Mouse (Mus musculus) midbrain, embryonic 13.5 days (tissue): ENCODE results near the gene Kif14. TPM values are rescaled to one million over a fixed set of nuclear protein-coding genes. Genes with fewer than 3 reads are reported as not detected.
"Not testable (repeated sequence)": the region's sequence is repeated elsewhere in the genome, so short reads cannot be mapped to it uniquely, and the experiment has no call there.

Experiments
- ATAC-seq: fragments of 200-750 bp; cut with Nextera tagmentation; 2 replicates; pipeline ENCODE4 v1.8.0; 2017; ENCODE audit warnings: mild to moderate bottlenecking, moderate TSS enrichment, moderate library complexity
- H3K27ac ChIP-seq: fragments of 300-500 bp; sonication (generic); 2 replicates; pipeline ENCODE4 v1.5.1; 2015; ENCODE audit warnings: inconsistent platforms, mild to moderate bottlenecking, moderate library complexity
- H3K27me3 ChIP-seq: fragments of 300-500 bp; sonication (generic); 2 replicates; pipeline ENCODE4 v1.6.1; 2015; ENCODE audit warnings: mild to moderate bottlenecking, inconsistent platforms
- H3K36me3 ChIP-seq: fragments of 300-500 bp; sonication (generic); 2 replicates; pipeline ENCODE4 v1.6.1; 2015; ENCODE audit warnings: mild to moderate bottlenecking, inconsistent platforms
- H3K4me1 ChIP-seq: fragments of 300-500 bp; sonication (generic); replicated peaks from 2 replicates; pipeline ENCODE4 v1.6.1; 2015; ENCODE audit warnings: inconsistent platforms
- H3K4me2 ChIP-seq: fragments of 300-500 bp; sonication (generic); replicated peaks from 2 replicates; pipeline ENCODE4 v1.6.1; 2015; ENCODE audit warnings: moderate library complexity, mild to moderate bottlenecking, inconsistent platforms
- H3K4me3 ChIP-seq: fragments of 300-500 bp; sonication (generic); replicated peaks from 2 replicates; pipeline ENCODE4 v1.5.1; 2015; ENCODE audit warnings: mild to moderate bottlenecking, inconsistent platforms
- H3K9ac ChIP-seq: fragments of 300-500 bp; sonication (generic); replicated peaks from 2 replicates; pipeline ENCODE4 v1.6.1; 2015; ENCODE audit warnings: mild to moderate bottlenecking, inconsistent platforms
- H3K9me3 ChIP-seq: fragments of 300-500 bp; sonication (generic); 2 replicates; pipeline ENCODE4 v1.6.1; 2016; ENCODE audit warnings: mild to moderate bottlenecking, inconsistent platforms
- WGBS: fragments of 180-500 bp; shearing (Covaris S2); methylation state at CpG from one replicate; pipeline ENCODE4 v1.1.7; 2015; 5-methylcytosine and 5-hydroxymethylcytosine counted together
- polyA plus RNA-seq: library from polyadenylated mRNA; unstranded; fragments of >200 nt; fragmentation: Nextera tagmentation; extraction: Ambion mirVana; gene quantifications from 2 replicates; pipeline ENCODE4 v1.2.1, GENCODE M21; 2015

Gene Kif14
- polyA plus RNA-seq, 1 experiment from 2014 or later, result 1.9 TPM

- Histone ChIP-seq H3K4me2 (no peak overlapping the region), H3K36me3 (no peaks in the 10 kb centered on the region), H3K9ac (no peak overlapping the region), H3K27ac (no peak overlapping the region), H3K27me3 (no peaks in the 10 kb centered on the region), H3K4me3 (no peak overlapping the region), H3K4me1 (peaks cover 11% of the 10 kb centered on the region), H3K9me3 (no peaks in the 10 kb centered on the region)
- 81% methylated on average over 12 of the region's 12 CpGs for WGBS
- ATAC-seq, result no peak
These were observed 75.7 kb downstream of the Kif14 start for GRCm38 (mm10) chr1:136541618-136542376.

GRCm38 (mm10) chr1:136543920-136544319, 77.8 kb downstream of the Kif14 start:
- Histone ChIP-seq H3K27me3 (no peaks in the 10 kb centered on the region), H3K9me3 (no peaks in the 10 kb centered on the region), H3K4me2 (no peak overlapping the region), H3K4me3 (no peak overlapping the region), H3K36me3 (no peaks in the 10 kb centered on the region), H3K4me1 (peaks cover 11% of the 10 kb centered on the region), H3K27ac (no peak overlapping the region), H3K9ac (no peak overlapping the region)
- 32% methylated on average over 7 of the region's 7 CpGs for WGBS
- ATAC-seq, result no peak

GRCm38 (mm10) chr1:136547068-136547467, 80.9 kb downstream of the Kif14 start:
- Histone ChIP-seq H3K4me2 (no peak overlapping the region), H3K27me3 (no peaks in the 10 kb centered on the region), H3K9ac (no peak overlapping the region), H3K36me3 (no peaks in the 10 kb centered on the region), H3K4me1 (no peaks in the 10 kb centered on the region), H3K4me3 (no peak overlapping the region), H3K27ac (no peak overlapping the region), H3K9me3 (no peaks in the 10 kb centered on the region)
- 94% methylated on average over 2 of the region's 2 CpGs for WGBS
- no peak for ATAC-seq

- H3K27ac ChIP-seq, result no peak overlapping the region
- peak; percentile 65; the same call in 1 of the 2 replicates for ATAC-seq
- no peak overlapping the region for H3K9ac ChIP-seq
- H3K4me3 ChIP-seq, result no peak overlapping the region
- no peak overlapping the region for H3K4me2 ChIP-seq
- H3K27me3 ChIP-seq, result no peaks in the 10 kb centered on the region
- no peaks in the 10 kb centered on the region for H3K36me3 ChIP-seq
- 87% methylated on average over 6 of the region's 6 CpGs for WGBS
- H3K9me3 ChIP-seq, result no peaks in the 10 kb centered on the region
- no peaks in the 10 kb centered on the region for H3K4me1 ChIP-seq
These were observed 84.1 kb downstream of the Kif14 start for GRCm38 (mm10) chr1:136550285-136550684.

- H3K4me2 ChIP-seq, result no peak overlapping the region
- no peaks in the 10 kb centered on the region for H3K36me3 ChIP-seq
- 0 out of 2 replicates have a peak overlapping the region, but pooled peaks have one; percentile 6 for H3K27ac ChIP-seq
- no peaks in the 10 kb centered on the region for H3K4me1 ChIP-seq
- no peak overlapping the region for H3K9ac ChIP-seq
- WGBS, result 29% methylated on average over 16 of the region's 16 CpGs
- no peaks in the 10 kb centered on the region for H3K9me3 ChIP-seq
- no peak overlapping the region for H3K4me3 ChIP-seq
- peak; percentile 74 for ATAC-seq
- H3K27me3 ChIP-seq, result no peaks in the 10 kb centered on the region
These were observed 84.9 kb downstream of the Kif14 start for GRCm38 (mm10) chr1:136550851-136551540.

GRCm38 (mm10) chr1:136554686-136555085, 88.5 kb downstream of the Kif14 start:
- H3K4me1 ChIP-seq, result no peaks in the 10 kb centered on the region
- WGBS, result 84% methylated on average over 3 of the region's 3 CpGs
- no peaks in the 10 kb centered on the region for H3K36me3 ChIP-seq
- H3K4me3 ChIP-seq, result no peak overlapping the region
- no peak overlapping the region for H3K9ac ChIP-seq
- no peak overlapping the region for H3K4me2 ChIP-seq
- ATAC-seq, result no peak
- H3K9me3 ChIP-seq, result no peaks in the 10 kb centered on the region
- H3K27me3 ChIP-seq, result no peaks in the 10 kb centered on the region
- H3K27ac ChIP-seq, result no peak overlapping the region

- Histone ChIP-seq H3K27me3 (no peaks in the 10 kb centered on the region), H3K4me3 (no peak overlapping the region), H3K27ac (no peak overlapping the region), H3K4me1 (no peaks in the 10 kb centered on the region), H3K36me3 (no peaks in the 10 kb centered on the region), H3K9me3 (no peaks in the 10 kb centered on the region), H3K4me2 (no peak overlapping the region), H3K9ac (no peak overlapping the region)
- no peak for ATAC-seq
- WGBS, result 55% methylated on average over 7 of the region's 7 CpGs
These were observed 89.7 kb downstream of the Kif14 start for GRCm38 (mm10) chr1:136555892-136556291.

- not testable (repeated sequence) for ATAC-seq, H3K4me2 ChIP-seq, H3K27ac ChIP-seq, H3K4me3 ChIP-seq, H3K27me3 ChIP-seq, H3K9ac ChIP-seq, H3K36me3 ChIP-seq, H3K4me1 ChIP-seq, H3K9me3 ChIP-seq
- WGBS, result 93% methylated on average over 2 of the region's 2 CpGs
These were observed 90.5 kb downstream of the Kif14 start for GRCm38 (mm10) chr1:136556643-136557042.

- WGBS, result 91% methylated on average over 12 of the region's 12 CpGs
- no peak overlapping the region for H3K4me2 ChIP-seq
- no peaks in the 10 kb centered on the region for H3K4me1 ChIP-seq
- no peaks in the 10 kb centered on the region for H3K9me3 ChIP-seq
- no peak overlapping the region for H3K9ac ChIP-seq
- no peaks in the 10 kb centered on the region for H3K27me3 ChIP-seq
- H3K4me3 ChIP-seq, result no peak overlapping the region
- ATAC-seq, result no peak
- no peak overlapping the region for H3K27ac ChIP-seq
- no peaks in the 10 kb centered on the region for H3K36me3 ChIP-seq
These were observed 91.3 kb downstream of the Kif14 start for GRCm38 (mm10) chr1:136557436-136557835.

- no peak overlapping the region for H3K4me2 ChIP-seq
- H3K27me3 ChIP-seq, result no peaks in the 10 kb centered on the region
- H3K4me1 ChIP-seq, result no peaks in the 10 kb centered on the region
- no peak overlapping the region for H3K9ac ChIP-seq
- no peak for ATAC-seq
- no peaks in the 10 kb centered on the region for H3K9me3 ChIP-seq
- H3K4me3 ChIP-seq, result no peak overlapping the region
- 78% methylated on average over 5 of the region's 5 CpGs for WGBS
- no peaks in the 10 kb centered on the region for H3K36me3 ChIP-seq
- H3K27ac ChIP-seq, result no peak overlapping the region
These were observed 92.6 kb downstream of the Kif14 start for GRCm38 (mm10) chr1:136558762-136559161.

GRCm38 (mm10) chr1:136559284-136559683, 93.1 kb downstream of the Kif14 start:
- H3K36me3 ChIP-seq, result no peaks in the 10 kb centered on the region
- no peaks in the 10 kb centered on the region for H3K27me3 ChIP-seq
- WGBS, result 75% methylated on average over 5 of the region's 5 CpGs
- no peak overlapping the region for H3K27ac ChIP-seq
- H3K9ac ChIP-seq, result no peak overlapping the region
- no peak overlapping the region for H3K4me2 ChIP-seq
- no peak for ATAC-seq
- H3K4me1 ChIP-seq, result no peaks in the 10 kb centered on the region
- no peaks in the 10 kb centered on the region for H3K9me3 ChIP-seq
- no peak overlapping the region for H3K4me3 ChIP-seq

- Histone ChIP-seq H3K27me3 (no peaks in the 10 kb centered on the region), H3K36me3 (no peaks in the 10 kb centered on the region), H3K9me3 (no peaks in the 10 kb centered on the region), H3K4me1 (no peaks in the 10 kb centered on the region), H3K4me2 (no peak overlapping the region), H3K9ac (no peak overlapping the region), H3K4me3 (no peak overlapping the region), H3K27ac (no peak overlapping the region)
- no peak for ATAC-seq
- 85% methylated on average over 9 of the region's 9 CpGs for WGBS
These were observed 93.6 kb downstream of the Kif14 start for GRCm38 (mm10) chr1:136559774-136560173.
